ENCODE assay signal across 14 mouse cellular contexts in genomic region chr19:57229161-57229560, GRCm38 (mm10).
DNase-seq lines count a peak whose midpoint lies in the region; ATAC-seq and TF ChIP-seq lines count a peak whose summit lies in the region.
"Had no signal": no experiment of that assay in that cellular context is flagged by ENCODE, and none has a peak within 500 bp of the region (broad histone marks: within the 10 kb centered on the region; RNA-seq: fewer than 3 reads in every experiment).

No protein-coding gene starts in this region.

- no peak overlapping the region for H3K9ac ChIP-seq in forebrain, embryonic 15.5 days (replicated peaks)
- no peak overlapping the region for H3K9ac ChIP-seq in forebrain, embryonic 12.5 days
- H3K9ac ChIP-seq in forebrain, postnatal 0 days, result no peak overlapping the region
- H3K9ac ChIP-seq in forebrain, embryonic 13.5 days, result no peak overlapping the region
- H3K9ac ChIP-seq: embryonic facial prominence, embryonic 12.5 days had no signal

- intact Hi-C loops in left cerebral cortex, adult 2 months (cut with DNase I), result no loop called here

- no peaks in the 10 kb centered on the region for H3K36me3 ChIP-seq in forebrain, embryonic 15.5 days
- no peaks in the 10 kb centered on the region for H3K36me3 ChIP-seq in forebrain, embryonic 12.5 days (replicated peaks)
- H3K36me3 ChIP-seq in forebrain, postnatal 0 days (ENCODE audit: insufficient read depth), result no peaks in the 10 kb centered on the region
- no peaks in the 10 kb centered on the region for H3K36me3 ChIP-seq in forebrain, embryonic 13.5 days (ENCODE audit: poor library complexity, severe bottlenecking)
- H3K36me3 ChIP-seq: embryonic facial prominence, embryonic 10.5 days; embryonic facial prominence, embryonic 12.5 days had no signal

- peak overlapping the region; percentile 23; the same call in 1 of the 2 replicates for H3K27ac ChIP-seq in forebrain, embryonic 15.5 days (replicated peaks)
- no peak overlapping the region for H3K27ac ChIP-seq in forebrain, embryonic 12.5 days
- no peak overlapping the region for H3K27ac ChIP-seq in forebrain, postnatal 0 days (ENCODE audit: low read depth, low read length)
- H3K27ac ChIP-seq in forebrain, embryonic 13.5 days, result no peak overlapping the region
- no peak overlapping the region for H3K27ac ChIP-seq in left cerebral cortex, adult 2 months
- H3K27ac ChIP-seq: embryonic facial prominence, embryonic 10.5 days; embryonic facial prominence, embryonic 12.5 days had no signal

- peak; percentile 69 for DNase-seq in forebrain, postnatal 0 days
- peak; percentile 47 for DNase-seq in right cerebral cortex, postnatal 4 days
- no peak for DNase-seq in right cerebral cortex, postnatal 14 days
- no peak for DNase-seq in left cerebral cortex, adult 2 months (ENCODE audit: extremely low spot score in 1 of 2, low spot score in 2 of 2)
- DNase-seq: adrenal gland, postnatal 10 days; adrenal gland, postnatal 25 days; cerebellum, adult 11-12 months; cerebellum, adult 9-10 months; cerebellum, postnatal 10 days had no signal

- peak; percentile 43; the same call in 1 of the 2 replicates for ATAC-seq in forebrain, embryonic 15.5 days (replicated peaks)
- ATAC-seq in forebrain, embryonic 12.5 days (ENCODE audit: low FRiP score), result no peak
- peak; percentile 86 for ATAC-seq in forebrain, postnatal 0 days
- no peak; the same call in 1 of the 2 replicates for ATAC-seq in forebrain, embryonic 13.5 days

- no peak for TF ChIP-seq CTCF in forebrain, postnatal 0 days (IDR thresholded peaks at IDR 0.05; ENCODE audit: low read depth)
- no peak for TF ChIP-seq CTCF in left cerebral cortex, adult 2 months (IDR thresholded peaks at IDR 0.05)

- no peaks in the 10 kb centered on the region for H3K4me1 ChIP-seq in forebrain, embryonic 15.5 days
- H3K4me1 ChIP-seq in forebrain, embryonic 12.5 days, result no peaks in the 10 kb centered on the region
- no peaks in the 10 kb centered on the region for H3K4me1 ChIP-seq in forebrain, postnatal 0 days (ENCODE audit: insufficient read depth)
- H3K4me1 ChIP-seq in forebrain, embryonic 13.5 days, result no peaks in the 10 kb centered on the region
- H3K4me1 ChIP-seq: embryonic facial prominence, embryonic 10.5 days; embryonic facial prominence, embryonic 12.5 days had no signal

- no peak overlapping the region for H3K4me2 ChIP-seq in forebrain, embryonic 15.5 days (replicated peaks)
- H3K4me2 ChIP-seq in forebrain, embryonic 12.5 days, result no peak overlapping the region
- H3K4me2 ChIP-seq in forebrain, postnatal 0 days (ENCODE audit: low read depth), result no peak overlapping the region
- no peak overlapping the region for H3K4me2 ChIP-seq in forebrain, embryonic 13.5 days
- H3K4me2 ChIP-seq: embryonic facial prominence, embryonic 12.5 days had no signal

- 90% methylated on average over 3 of the region's 3 CpGs for WGBS in forebrain, embryonic 15.5 days
- WGBS in forebrain, embryonic 12.5 days, result 96% methylated on average over 3 of the region's 3 CpGs
- 75% methylated on average over 3 of the region's 3 CpGs for WGBS in forebrain, postnatal 0 days
- WGBS in forebrain, embryonic 13.5 days, result 99% methylated on average over 3 of the region's 3 CpGs

- no peak overlapping the region for H3K4me3 ChIP-seq in forebrain, embryonic 15.5 days
- no peak overlapping the region for H3K4me3 ChIP-seq in forebrain, embryonic 12.5 days (replicated peaks)
- H3K4me3 ChIP-seq in forebrain, postnatal 0 days (ENCODE audit: low read depth, low read length), result no peak overlapping the region
- H3K4me3 ChIP-seq in forebrain, embryonic 13.5 days, result no peak overlapping the region
- no peak overlapping the region for H3K4me3 ChIP-seq in left cerebral cortex, adult 2 months
- H3K4me3 ChIP-seq: embryonic facial prominence, embryonic 10.5 days; embryonic facial prominence, embryonic 12.5 days had no signal

- no peaks in the 10 kb centered on the region for H3K9me3 ChIP-seq in forebrain, embryonic 15.5 days
- H3K9me3 ChIP-seq in forebrain, embryonic 12.5 days, result no peaks in the 10 kb centered on the region
- H3K9me3 ChIP-seq in forebrain, postnatal 0 days (ENCODE audit: low read length), result no peaks in the 10 kb centered on the region
- no peaks in the 10 kb centered on the region for H3K9me3 ChIP-seq in forebrain, embryonic 13.5 days (replicated peaks)
- H3K9me3 ChIP-seq: embryonic facial prominence, embryonic 10.5 days; embryonic facial prominence, embryonic 12.5 days had no signal

- H3K27me3 ChIP-seq in forebrain, embryonic 15.5 days, result no peaks in the 10 kb centered on the region
- no peaks in the 10 kb centered on the region for H3K27me3 ChIP-seq in forebrain, embryonic 12.5 days
- H3K27me3 ChIP-seq in forebrain, postnatal 0 days (ENCODE audit: insufficient read depth, low read length), result no peaks in the 10 kb centered on the region
- no peaks in the 10 kb centered on the region for H3K27me3 ChIP-seq in forebrain, embryonic 13.5 days
- H3K27me3 ChIP-seq: embryonic facial prominence, embryonic 12.5 days had no signal

Comparison
In these comparisons a context has a peak if more than half of its experiments do, and no peak if none do; other contexts are left out.
1. ATAC-seq: peak in forebrain, embryonic 15.5 days (single experiment) and forebrain, postnatal 0 days (single experiment); none in forebrain, embryonic 12.5 days (single experiment) and forebrain, embryonic 13.5 days (single experiment).
2. DNase-seq: peak in forebrain, postnatal 0 days (single experiment) and right cerebral cortex, postnatal 4 days (single experiment); none in right cerebral cortex, postnatal 14 days (single experiment) and left cerebral cortex, adult 2 months (0 of 2).